In the genomic region with DNA sequence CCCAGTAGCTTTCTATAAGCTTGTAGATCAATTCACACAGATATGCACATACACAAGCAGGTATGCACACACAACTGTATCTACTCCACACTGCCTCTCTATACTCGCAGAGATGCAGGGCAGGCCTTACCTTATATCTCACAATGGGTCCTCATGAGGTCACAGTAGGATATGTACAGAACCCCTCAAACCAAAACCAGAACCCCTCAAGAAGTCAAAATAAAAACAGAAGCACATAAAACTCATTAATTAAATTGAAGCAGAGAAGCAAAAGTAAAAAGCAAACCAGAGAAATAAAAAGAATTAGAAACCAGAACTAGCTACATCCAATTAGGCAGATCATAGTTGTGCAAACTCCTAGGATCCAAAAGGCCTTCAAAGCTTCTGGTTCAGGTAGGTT, we compare ENCODE assay signal across 23 mouse cellular contexts. TPM values are rescaled to one million over a fixed set of nuclear protein-coding genes. Genes with fewer than 3 reads are reported as not detected.
"Had no signal": no experiment of that assay in that cellular context is flagged by ENCODE, and none has a peak within 500 bp of the region (broad histone marks: within the 10 kb centered on the region; RNA-seq: fewer than 3 reads in every experiment).

A gene (minus strand): TSS at position 101 of the 400 bp plus-strand sequence.

- H3K36me3 ChIP-seq: neural tube, embryonic 12.5 days; neural tube, embryonic 13.5 days; neural tube, embryonic 15.5 days; stomach, embryonic 15.5 days had no signal

- H3K4me1 ChIP-seq: neural tube, embryonic 12.5 days; neural tube, embryonic 13.5 days; neural tube, embryonic 15.5 days; stomach, embryonic 15.5 days had no signal

- H3K27ac ChIP-seq: neural tube, embryonic 12.5 days; neural tube, embryonic 13.5 days; neural tube, embryonic 15.5 days; stomach, embryonic 15.5 days; stomach, postnatal 0 days had no signal

- H3K4me3 ChIP-seq: neural tube, embryonic 12.5 days; neural tube, embryonic 13.5 days; neural tube, embryonic 15.5 days; stomach, embryonic 15.5 days had no signal

- DNase-seq: retina, postnatal 1 day; right cerebral cortex, adult 18-20 months; right cerebral cortex, postnatal 14 days; right cerebral cortex, postnatal 25 days; right cerebral cortex, postnatal 4 days; spleen, adult 18-20 months; thymus, adult 18-20 months; thymus, adult 2 months; thymus, postnatal 14 days; thymus, postnatal 25 days; thymus, postnatal 36 days; thymus, postnatal 4 days had no signal

- H3K27me3 ChIP-seq: neural tube, embryonic 12.5 days; neural tube, embryonic 13.5 days; neural tube, embryonic 15.5 days; stomach, embryonic 15.5 days had no signal

RNA-seq across cellular contexts. Expression of the gene that starts here (rescaled TPM):
- polyA plus RNA-seq: neural tube, embryonic 11.5 days; small intestine, adult 2 months; spleen, adult 2 months; stomach, embryonic 14.5 days; thymus, adult 2 months; thymus, postnatal 0 days; urinary bladder, adult 2 months had no signal
